In the genomic region with DNA sequence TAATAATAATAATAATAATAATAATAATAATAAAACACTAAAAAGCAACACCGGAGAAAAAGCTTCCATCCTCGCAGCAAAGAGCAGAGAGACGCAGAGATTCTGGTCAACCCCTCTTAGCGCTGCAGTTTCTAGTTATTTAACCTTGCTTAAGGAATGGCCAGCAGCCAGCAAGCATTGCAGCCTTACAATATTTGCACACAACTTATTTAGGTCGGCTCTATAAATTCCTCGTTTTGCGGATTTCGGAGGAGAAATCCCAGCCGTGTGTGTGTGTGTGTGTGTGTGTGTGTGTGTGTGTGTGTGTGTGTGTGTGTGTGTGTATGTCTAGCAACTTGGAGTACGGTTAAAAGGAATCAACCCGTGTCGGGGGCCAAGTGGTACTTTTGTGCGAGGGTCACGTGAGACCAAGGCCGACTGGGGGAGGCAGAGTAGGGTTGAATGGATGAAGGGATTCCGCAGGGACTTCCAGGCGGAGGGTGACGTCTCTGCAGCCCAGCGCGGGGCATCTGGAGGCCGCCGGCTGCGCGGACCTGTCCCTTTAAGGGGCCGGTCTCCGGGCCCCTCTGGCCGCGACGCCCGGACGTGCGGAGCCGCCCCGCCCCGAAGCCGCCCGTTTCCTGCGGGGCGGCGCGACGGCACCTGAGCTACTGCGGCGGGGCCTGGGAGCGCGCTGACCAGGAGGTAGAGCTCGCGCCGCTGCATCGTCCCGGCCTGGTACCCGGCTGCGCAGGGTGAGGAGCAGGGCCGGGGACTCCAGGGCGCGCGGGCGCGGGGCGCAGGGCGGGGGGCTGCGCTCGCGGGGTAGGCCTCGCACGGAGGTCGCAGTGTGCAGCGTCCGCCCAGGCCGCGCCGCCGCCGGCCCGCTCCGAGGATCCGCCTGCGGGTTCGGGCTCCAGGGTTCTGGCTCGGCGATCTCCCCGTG, we compare ENCODE assay signal across 8 mouse cellular contexts. TPM values are rescaled to one million over a fixed set of nuclear protein-coding genes. Genes with fewer than 3 reads are reported as not detected.
A peak's percentile ranks its signal among the peaks of the same experiment; 100 is the strongest.
DNase-seq lines count a peak whose midpoint lies in the region; ATAC-seq and TF ChIP-seq lines count a peak whose summit lies in the region.

No protein-coding gene starts in this region.

- H3K36me3 ChIP-seq in hindbrain, embryonic 16.5 days (ENCODE audit: control insufficient read depth, insufficient read depth, low read length): no peaks in the 10 kb centered on the region
- no peaks in the 10 kb centered on the region for H3K36me3 ChIP-seq in macrophage (ENCODE audit: inconsistent target)

- H3K27me3 ChIP-seq in hindbrain, embryonic 16.5 days (replicated peaks; ENCODE audit: control insufficient read depth, insufficient read depth, low read length): no peaks in the 10 kb centered on the region

- intact Hi-C loops in left cerebral cortex, adult 2 months (cut with DNase I): loop anchor here (5.0 kb wide), 1 partner anchor 52 kb away; no protein-coding TSS in a partner anchor

- H3K4me2 ChIP-seq in hindbrain, embryonic 16.5 days (ENCODE audit: low read length): peak overlapping the region; percentile 73

- TF ChIP-seq CTCF in left cerebral cortex, adult 2 months (IDR thresholded peaks at IDR 0.05): no peak

- ATAC-seq in hindbrain, embryonic 16.5 days: peak; percentile 96

- H3K79me2 ChIP-seq in macrophage (ENCODE audit: inconsistent target): peaks cover 42% of the 10 kb centered on the region

- H3K4me3 ChIP-seq in hindbrain, embryonic 16.5 days (ENCODE audit: low read length): peak overlapping the region; percentile 90
- peak overlapping the region; percentile 98 for H3K4me3 ChIP-seq in left cerebral cortex, adult 2 months
- peak overlapping the region; percentile 63 for H3K4me3 ChIP-seq in macrophage (ENCODE audit: inconsistent target)

- DNase-seq in R1 (ENCODE audit: low read depth, low spot score): peak; percentile 80
- DNase-seq in cerebellum, postnatal 36 days: peak; percentile 77 to 80
- DNase-seq in gastrocnemius, adult 18-20 months (ENCODE audit: low spot score): peak; percentile 78
- peak; percentile 80 to 82 for DNase-seq in left cerebral cortex, adult 2 months (ENCODE audit: extremely low spot score in 1 of 2, low spot score in 2 of 2)
- DNase-seq in right cerebral cortex, adult 18-20 months: peak; percentile 86
- peak; percentile 76 for DNase-seq in urinary bladder, adult 2 months (ENCODE audit: low spot score)

- H3K9ac ChIP-seq in hindbrain, embryonic 16.5 days (ENCODE audit: low read depth, low read length): peak overlapping the region; percentile 97

- under 1% methylated on average over 46 of the region's 82 CpGs for WGBS in hindbrain, embryonic 16.5 days
- under 1% methylated on average over 76 of the region's 82 CpGs for WGBS in macrophage (ENCODE audit: missing documents)

- peak overlapping the region; percentile 88 for H3K27ac ChIP-seq in hindbrain, embryonic 16.5 days (ENCODE audit: low read depth, low read length)
- peak overlapping the region; percentile 91 for H3K27ac ChIP-seq in left cerebral cortex, adult 2 months
- no peak overlapping the region for H3K27ac ChIP-seq in macrophage

- H3K4me1 ChIP-seq in hindbrain, embryonic 16.5 days (ENCODE audit: control insufficient read depth, insufficient read depth, low read depth, low read length): peaks cover 19% of the 10 kb centered on the region

- H3K9me3 ChIP-seq in hindbrain, embryonic 16.5 days (ENCODE audit: control insufficient read depth, low read length): no peaks in the 10 kb centered on the region

RNA-seq across cellular contexts. Expression of a gene that starts 0.7 kb away (rescaled TPM):
- 100 to 1,000 TPM; 191 to 211 TPM for total RNA-seq in gastrocnemius, adult 18-20 months (2021)
- 49.3 and 56.3 TPM in 2 replicates for polyA plus RNA-seq in hindbrain, embryonic 16.5 days (2015; fragmentation: Nextera tagmentation; extraction: Ambion mirVana)
- 10 to 100 TPM; 93.8 to 97.0 TPM for total RNA-seq in left cerebral cortex, adult 2 months (2021)
- total RNA-seq in macrophage (2018; cell fraction: chromatin; rRNA removed): 1,000 to 10,000 TPM in 2 of 26 experiments, 100 to 1,000 TPM in 24; 115 to 1,231 (median 215) TPM
- 10 to 100 TPM; 11.4 to 38.2 (median 16.4) TPM for total RNA-seq in macrophage (2018; cell fraction: cytosol; rRNA removed)
- 100 to 1,000 TPM in 9 of 26 experiments, 10 to 100 TPM in 17; 34.6 to 566 (median 83.3) TPM for total RNA-seq in macrophage (2018; cell fraction: nucleus; rRNA removed)
- 14.0 to 23.6 TPM (median 18.0 TPM) in 3 replicates for polyA plus RNA-seq in macrophage (2018)
- polyA plus RNA-seq in urinary bladder, adult 2 months (2012; rRNA removed): 50.8 and 54.8 TPM in 2 replicates
